Mouse (Mus musculus): ENCODE results near the gene Tmem243.

Gene Tmem243

GRCm38 (mm10) chr5:9173295-9173694 lies 72.8 kb downstream of the Tmem243 start:
- DNase-seq (ENCODE audit: low spot score), result no peak

- DNase-seq (ENCODE audit: low spot score), result no peak
These were observed 86.0 kb downstream of the Tmem243 start for GRCm38 (mm10) chr5:9186467-9186866.

All from adipocyte (in vitro differentiated cells).